Mouse (Mus musculus) gastrocnemius, postnatal 10 days (tissue): Measurements from ENCODE around the gene Slc25a19. TPM values are rescaled to one million over a fixed set of nuclear protein-coding genes. Genes with fewer than 3 reads are reported as not detected.

Experiments used
- DNase-seq: peaks from one replicate; pipeline ENCODE4 v3.0.0; 2021; ENCODE audit warnings: mixed read lengths
- total RNA-seq, 2 experiments: library from RNA; stranded (reverse); gene quantifications; 2 replicates each; pipeline ENCODE4 v1.2.3; 2021

Gene Slc25a19
- total RNA-seq, 2 experiments from 2014 or later = 39.7 to 40.0 TPM

DNA sequence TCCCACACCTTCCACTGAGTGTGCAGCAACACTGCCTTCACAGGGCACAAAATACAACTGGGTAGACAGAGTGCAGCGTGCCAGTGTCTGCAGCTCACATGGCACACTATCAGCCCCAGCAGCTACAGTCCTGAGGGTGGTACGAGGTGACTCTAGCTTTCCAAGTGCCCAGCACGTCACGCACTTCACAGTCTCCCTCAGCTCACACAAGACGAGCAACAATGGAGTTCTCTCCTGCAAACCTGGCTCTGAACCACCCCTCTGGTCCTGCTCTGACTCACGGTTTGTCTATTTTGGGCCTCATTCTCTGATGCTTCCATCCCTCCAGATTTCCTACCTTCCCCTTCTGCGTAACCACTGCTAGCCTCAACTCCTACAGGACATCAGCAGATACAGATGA lies 28.4 kb downstream of the Slc25a19 start:
- no peak for DNase-seq

DNA sequence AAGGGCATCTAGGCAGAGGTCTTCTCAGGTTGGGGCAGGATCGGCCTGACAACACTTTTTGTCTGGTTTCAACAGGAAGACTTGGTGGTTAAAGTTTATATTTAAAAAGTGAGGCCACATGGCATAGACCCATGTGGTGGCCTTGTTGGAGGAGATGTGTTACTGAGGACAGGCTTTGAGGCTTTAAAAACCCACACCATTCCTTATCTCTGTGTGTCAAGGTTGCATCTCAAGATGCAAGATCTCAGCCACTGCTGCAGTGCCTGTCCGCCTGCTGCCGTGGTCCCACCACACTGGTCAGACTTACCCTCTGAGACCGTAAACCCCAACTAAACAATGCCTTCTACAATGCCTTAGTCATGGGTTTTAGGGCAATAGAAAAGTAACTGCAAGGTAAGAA lies 29.8 kb downstream of the Slc25a19 start:
- DNase-seq = no peak

DNA sequence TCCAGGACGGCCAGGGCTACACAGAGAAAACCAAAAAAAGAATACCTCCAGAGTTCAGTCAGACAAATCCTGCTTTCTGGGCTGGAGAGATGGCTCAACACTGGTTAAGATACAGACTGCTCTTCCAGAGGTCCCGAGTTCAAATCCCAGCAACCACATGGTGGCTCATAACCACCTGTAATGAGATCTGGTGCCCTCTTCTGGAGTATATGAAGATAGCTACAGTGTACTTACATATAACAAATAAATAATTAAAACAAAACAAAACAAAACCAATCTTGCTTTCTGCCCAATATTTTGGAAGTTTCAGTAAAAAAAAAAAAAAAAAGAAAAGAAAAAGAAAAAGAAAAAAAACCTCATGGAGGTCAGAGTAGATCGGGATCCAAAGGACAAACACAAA lies 32.9 kb downstream of the Slc25a19 start:
- DNase-seq = no peak

DNA sequence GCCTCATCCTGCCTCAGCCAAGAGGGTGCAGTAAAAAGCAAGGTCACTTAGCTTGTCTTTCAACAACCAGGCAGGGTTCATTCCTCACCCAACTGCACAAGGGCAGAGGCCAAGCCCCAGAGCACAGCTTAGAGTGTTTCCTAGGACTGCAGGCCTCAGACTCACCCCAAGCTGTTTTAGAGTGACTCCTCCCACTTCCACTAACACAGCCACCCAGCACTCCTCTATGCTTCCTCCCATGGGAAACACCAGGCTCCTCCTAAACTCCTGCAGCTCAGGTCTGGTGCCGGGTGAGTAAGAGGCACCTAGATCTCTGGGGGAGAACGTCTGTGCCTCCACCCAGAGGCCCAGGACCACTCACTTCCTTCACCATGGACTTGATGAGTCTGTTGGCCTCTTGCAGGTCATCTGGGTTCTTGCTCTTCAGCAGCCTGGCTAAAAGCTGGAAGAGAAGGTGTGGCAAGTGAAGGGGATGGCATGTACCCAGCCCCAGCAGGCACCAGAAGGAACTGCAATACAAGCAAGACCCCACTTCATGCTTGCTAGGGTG lies 37.5 kb downstream of the Slc25a19 start:
- no peak for DNase-seq

DNA sequence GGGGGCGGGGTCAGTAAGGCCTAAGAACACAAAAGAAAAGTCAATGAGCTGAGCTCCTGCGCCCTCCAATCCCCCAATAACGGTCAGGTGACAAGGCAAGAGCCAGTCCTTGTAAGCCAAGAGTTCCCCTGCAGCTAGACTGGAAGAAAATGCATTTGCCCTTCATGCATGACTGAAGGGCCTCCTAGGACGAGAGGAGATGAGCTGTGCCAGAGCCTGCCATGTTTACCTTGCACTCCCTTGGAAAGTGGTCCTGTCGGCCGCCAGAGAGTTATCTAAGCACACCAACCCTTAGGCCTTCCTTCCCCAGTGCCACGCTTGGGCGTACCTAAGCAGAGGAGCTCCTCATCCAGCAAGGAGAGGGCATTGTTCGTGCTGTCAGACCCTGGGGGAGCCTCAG lies 40.1 kb downstream of the Slc25a19 start:
- DNase-seq = no peak

DNA sequence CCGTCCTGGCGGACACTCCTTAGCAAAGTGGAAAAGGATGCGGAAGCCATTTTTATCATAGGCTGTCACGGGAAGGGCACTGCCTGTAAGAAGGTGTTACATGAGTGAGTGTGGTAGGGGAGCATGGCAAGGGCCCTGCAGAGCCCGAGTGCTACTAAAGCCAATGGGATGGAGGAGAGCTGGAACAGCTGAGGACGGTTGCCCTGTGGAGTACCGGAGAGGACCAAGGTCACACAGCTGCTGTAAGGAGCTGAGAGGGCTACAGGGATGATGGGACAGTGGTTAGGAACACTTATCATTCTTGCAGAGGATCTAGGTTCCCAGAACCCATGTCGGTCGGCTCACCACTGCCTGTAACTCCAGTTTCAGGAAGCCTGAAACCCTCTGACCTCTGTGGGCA lies 41.7 kb downstream of the Slc25a19 start:
- no peak for DNase-seq

DNA sequence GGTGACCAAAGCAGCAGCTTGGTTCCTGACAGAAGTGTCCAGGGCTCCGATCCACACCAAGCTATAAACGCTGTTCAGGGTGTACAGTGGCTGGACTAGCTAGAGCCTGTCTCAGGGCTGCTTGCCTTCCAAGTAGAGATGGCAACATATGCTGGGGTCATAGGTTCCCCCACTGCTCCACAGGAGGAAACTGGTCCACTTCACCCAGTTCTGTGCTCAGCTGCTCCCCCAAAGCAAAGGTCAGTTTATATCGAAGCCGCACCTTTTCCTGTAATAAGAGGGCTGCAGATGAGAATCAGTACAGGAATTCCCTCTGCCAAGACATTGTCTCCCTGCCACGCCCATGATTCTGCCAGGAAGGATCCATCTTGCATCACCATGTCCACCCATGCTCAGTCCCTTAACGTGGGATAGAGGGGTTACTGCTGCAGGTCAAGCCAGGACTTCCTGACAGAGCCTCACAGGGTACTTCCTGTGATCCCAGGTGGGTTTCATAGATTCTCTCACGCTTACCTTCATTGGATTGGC lies 42.5 kb downstream of the Slc25a19 start:
- no peak for DNase-seq

DNA sequence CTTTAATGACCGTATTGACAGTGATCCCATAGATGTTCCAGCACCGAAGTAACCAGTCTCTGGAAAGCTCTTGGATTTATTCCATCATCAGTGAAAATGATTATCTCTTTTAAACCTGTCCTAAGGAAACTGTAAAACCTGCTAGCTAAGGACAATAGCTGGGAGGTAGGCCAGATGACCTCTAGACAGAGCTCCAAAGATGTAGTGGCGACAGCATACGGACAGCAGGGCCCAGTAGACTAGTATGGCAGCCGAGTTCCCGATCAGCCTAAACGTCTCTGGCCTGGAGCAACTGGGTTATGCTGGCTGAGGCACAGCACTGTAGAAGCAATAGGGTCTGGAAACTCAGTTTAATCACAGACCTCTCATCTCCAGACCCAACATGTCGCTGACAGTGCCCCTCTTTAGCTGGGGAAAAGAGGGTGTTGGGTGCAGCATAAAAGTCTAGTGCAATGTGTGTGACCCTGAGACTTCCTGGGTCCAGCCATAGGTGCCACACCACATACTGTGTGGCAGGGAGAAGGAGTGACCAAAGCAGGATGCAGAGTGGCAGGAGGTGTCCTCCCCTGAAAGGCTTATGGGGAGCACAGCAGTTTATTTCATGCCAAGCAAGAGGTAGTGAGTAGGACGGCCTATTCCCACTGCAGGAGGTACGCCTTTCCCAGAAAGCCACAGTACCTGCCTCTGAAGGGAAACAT lies 43.6 kb downstream of the Slc25a19 start:
- no peak for DNase-seq

DNA sequence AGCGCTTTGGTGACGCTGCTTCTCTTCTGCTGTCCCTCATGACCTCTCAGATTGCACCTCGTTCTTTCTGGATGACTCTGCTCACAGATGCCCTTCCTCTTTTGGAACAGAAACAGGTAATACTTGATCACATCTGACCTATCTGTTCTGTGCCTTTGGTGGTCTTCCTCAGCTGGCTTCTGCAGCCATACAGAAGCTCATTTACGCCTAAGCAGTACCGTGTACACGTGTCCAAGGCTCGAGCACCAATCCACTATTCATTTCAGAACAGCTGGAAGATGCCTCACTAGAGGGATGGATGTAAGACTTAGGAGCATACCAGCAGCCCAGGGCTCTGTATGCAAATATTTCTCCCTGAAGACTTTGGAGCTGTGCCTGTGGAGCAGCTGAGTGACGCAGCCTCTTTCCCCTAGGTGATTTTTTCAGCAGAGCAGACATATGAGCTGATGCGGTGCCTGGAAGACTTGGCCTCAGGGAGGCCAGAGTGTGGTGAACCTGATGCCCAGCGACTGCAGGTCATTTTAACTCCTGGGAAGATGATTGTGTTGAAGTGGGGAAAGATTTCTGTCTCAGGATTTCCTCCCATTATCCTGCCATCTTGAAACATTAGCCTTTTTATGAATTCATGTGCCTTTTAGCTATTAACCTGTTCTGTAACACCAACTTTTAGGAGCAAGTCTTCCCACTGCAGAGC lies 45.0 kb downstream of the Slc25a19 start:
- DNase-seq = no peak

DNA sequence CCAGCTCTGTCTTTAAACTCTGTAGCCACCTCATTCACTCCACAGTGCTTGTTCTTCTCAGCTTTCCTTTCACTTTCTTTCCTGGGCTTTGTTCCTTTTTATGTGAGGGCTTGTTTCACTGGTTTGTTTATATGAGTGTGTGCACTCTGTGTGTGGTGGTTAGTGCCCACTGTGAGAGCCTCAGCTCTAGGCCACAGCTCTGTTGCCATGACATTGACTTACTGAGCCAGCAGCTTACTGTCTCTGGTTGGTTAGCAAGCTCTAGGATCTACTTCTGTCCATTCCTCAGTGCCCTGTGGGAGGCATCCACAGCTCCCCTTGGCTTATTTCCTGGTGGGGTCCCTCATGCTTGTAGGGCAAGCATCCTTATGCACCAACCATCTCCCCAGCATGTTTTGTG lies 49.0 kb downstream of the Slc25a19 start:
- DNase-seq = no peak

DNA sequence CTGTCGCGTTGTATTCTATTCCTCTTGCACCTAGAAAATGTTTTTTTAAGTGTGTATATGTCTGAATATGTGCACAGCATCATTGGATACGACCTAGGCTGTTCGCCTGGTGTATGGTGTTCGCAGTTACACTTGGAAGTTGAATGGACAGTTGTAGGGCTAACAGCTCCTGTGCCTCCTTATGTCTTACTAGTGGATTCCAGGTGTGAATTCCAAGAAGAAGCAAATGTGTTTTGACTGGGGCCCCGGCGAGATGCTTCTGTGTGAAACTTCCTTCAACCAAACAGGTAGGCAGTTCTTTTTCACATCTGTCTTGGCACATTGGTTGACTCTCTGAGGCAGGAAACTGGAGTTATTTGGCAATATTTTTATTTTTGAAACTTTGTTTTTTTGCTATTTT lies 63.1 kb downstream of the Slc25a19 start:
- no peak for DNase-seq

Other genes starting within 250 kb of the Slc25a19 start
- 10 to 100 TPM in 1 of 2 experiments, 1 to 10 TPM in 1; 9.8 to 17.0 TPM for gene Cdr2l, start 246.4 kb downstream of the Slc25a19 start, total RNA-seq
- 100 to 1,000 TPM in 1 of 2 experiments, 10 to 100 TPM in 1; 89.1 to 100 TPM for gene Mrpl58, start 224.5 kb downstream of the Slc25a19 start, total RNA-seq
- gene Atp5h, start 208.3 kb downstream of the Slc25a19 start, total RNA-seq = 1,000 to 10,000 TPM; 1,026 to 1,088 TPM
- 10 to 100 TPM; 16.2 to 19.4 TPM for gene Kctd2, start 208.2 kb downstream of the Slc25a19 start, total RNA-seq
- gene Trim80, start 187.8 kb downstream of the Slc25a19 start, total RNA-seq = not detected
- gene Slc16a5, start 165.8 kb downstream of the Slc25a19 start, total RNA-seq = not detected
- 1 to 10 TPM; 1.2 to 2.4 TPM for gene Armc7, start 152.6 kb downstream of the Slc25a19 start, total RNA-seq
- 10 to 100 TPM; 17.3 to 19.0 TPM for gene Nt5c, start 136.4 kb downstream of the Slc25a19 start, total RNA-seq
- gene Jpt1, start 113.9 kb downstream of the Slc25a19 start, total RNA-seq = 100 to 1,000 TPM; 132 to 134 TPM
- 100 to 1,000 TPM; 182 to 195 TPM for gene Sumo2, start 92.0 kb downstream of the Slc25a19 start, total RNA-seq
- 10 to 100 TPM; 23.5 to 33.2 TPM for gene Nup85, start 63.9 kb downstream of the Slc25a19 start, total RNA-seq
- gene Mrps7, start 24.4 kb downstream of the Slc25a19 start, total RNA-seq = 10 to 100 TPM; 61.1 to 71.6 TPM
- 10 to 100 TPM in 1 of 2 experiments, 1 to 10 TPM in 1; 9.3 to 21.6 TPM for gene Gga3, start 24.2 kb downstream of the Slc25a19 start, total RNA-seq
- 10 to 100 TPM; 38.3 to 38.7 TPM for gene Mif4gd, start 15.3 kb downstream of the Slc25a19 start, total RNA-seq
- gene Grb2, start 80.3 kb upstream of the Slc25a19 start, total RNA-seq = 10 to 100 TPM; 93.7 to 95.9 TPM
- 10 to 100 TPM; 55.6 to 60.0 TPM for gene Tmem94, start 137.1 kb upstream of the Slc25a19 start, total RNA-seq
- gene Caskin2, start 185.3 kb upstream of the Slc25a19 start, total RNA-seq = 10 to 100 TPM; 16.8 to 22.7 TPM
- gene Tsen54, start 186.4 kb upstream of the Slc25a19 start, total RNA-seq = 10 to 100 TPM; 10.3 to 11.1 TPM
- gene Llgl2, start 195.8 kb upstream of the Slc25a19 start, total RNA-seq = 10 to 100 TPM; 16.5 to 17.4 TPM
- gene Myo15b, start 230.1 kb upstream of the Slc25a19 start, total RNA-seq = not detected